In genomic region chr12:4431978-4432377, GRCm38 (mm10) we compare ENCODE assay signal across 12 mouse cellular contexts.
"Had no signal": no experiment of that assay in that cellular context is flagged by ENCODE, and none has a peak within 500 bp of the region (broad histone marks: within the 10 kb centered on the region; RNA-seq: fewer than 3 reads in every experiment).

No protein-coding gene starts in this region.

- H3K36me3 ChIP-seq: kidney, embryonic 15.5 days; limb, embryonic 15.5 days; midbrain, embryonic 12.5 days had no signal

- H3K4me1 ChIP-seq: kidney, embryonic 15.5 days; midbrain, embryonic 12.5 days had no signal

- H3K9me3 ChIP-seq: kidney, embryonic 15.5 days; limb, embryonic 15.5 days; midbrain, embryonic 12.5 days had no signal

- H3K4me3 ChIP-seq: kidney, embryonic 15.5 days; limb, embryonic 15.5 days; midbrain, embryonic 12.5 days had no signal

- H3K9ac ChIP-seq: kidney, embryonic 15.5 days; limb, embryonic 15.5 days; midbrain, embryonic 12.5 days had no signal

- H3K27ac ChIP-seq: kidney, embryonic 15.5 days; limb, embryonic 15.5 days; midbrain, embryonic 12.5 days had no signal

- DNase-seq: kidney, adult 2 months; kidney, postnatal 14 days; layer of hippocampus, postnatal 36 days; lung, adult 18-20 months; right cerebral cortex, postnatal 14 days; thymus, postnatal 4 days had no signal

- H3K4me2 ChIP-seq: kidney, embryonic 15.5 days; limb, embryonic 15.5 days; midbrain, embryonic 12.5 days had no signal

- H3K27me3 ChIP-seq: kidney, embryonic 15.5 days; limb, embryonic 15.5 days; midbrain, embryonic 12.5 days had no signal

- ATAC-seq: hindbrain, embryonic 16.5 days; inflammation-experienced regulatory T-cells, adult 6 months; midbrain, embryonic 16.5 days had no signal
